Mouse (Mus musculus): Measurements from ENCODE around the gene Ap3b2. TPM values are rescaled to one million over a fixed set of nuclear protein-coding genes. Genes with fewer than 3 reads are reported as not detected.

Gene Ap3b2
- not detected for polyA plus RNA-seq (2014; fragmentation: Illumina TruSeq; extraction: RNeasy Lipid Tissue Mini Kit (QIAGEN cat#74804); ENCODE audit: low read depth, low replicate concordance)

GRCm38 (mm10) chr7:81493331-81494021, at the start of gene Ap3b2:
Gene Ap3b2 (minus strand): TSS chr7:81493925.

DNA sequence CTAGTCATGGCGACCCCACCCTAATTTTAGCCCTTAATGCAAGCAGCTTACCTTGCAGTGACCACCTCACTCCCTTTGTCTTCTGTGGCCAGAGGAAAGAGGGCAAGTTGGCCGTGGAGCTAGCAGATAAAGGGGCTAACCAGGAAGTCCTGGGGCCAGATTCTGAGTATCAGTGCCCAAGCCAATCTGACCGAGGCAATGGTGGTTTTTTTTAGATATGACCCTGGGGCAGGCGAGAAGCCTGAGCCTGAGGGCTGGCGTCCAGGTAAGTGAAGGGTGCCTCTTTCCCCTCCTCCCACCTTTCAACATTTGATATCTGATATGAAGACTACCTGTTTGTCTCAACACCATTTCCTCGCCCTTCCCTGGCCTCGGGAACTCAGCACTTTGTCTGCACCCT, 4.5 kb upstream of the Ap3b2 start, which contains the start of gene BC048679:
TSS of gene BC048679 (minus strand) at position 101 of the 400 bp plus-strand sequence.

GRCm38 (mm10) chr7:81455155-81455651, 38.5 kb downstream of the Ap3b2 start, which contains the start of gene Cpeb1:
Gene Cpeb1 (minus strand): TSS chr7:81455465.

Other genes with a start within 250 kb of the Ap3b2 start
- 353 TPM for gene Rps17, start 148.7 kb downstream of the Ap3b2 start, polyA plus RNA-seq (2014; fragmentation: Illumina TruSeq; extraction: RNeasy Lipid Tissue Mini Kit (QIAGEN cat#74804); ENCODE audit: low read depth, low replicate concordance)
- 19.3 TPM for gene Cpeb1, start 38.5 kb downstream of the Ap3b2 start, polyA plus RNA-seq (2014; fragmentation: Illumina TruSeq; extraction: RNeasy Lipid Tissue Mini Kit (QIAGEN cat#74804); ENCODE audit: low read depth, low replicate concordance)
- gene BC048679, start 4.4 kb upstream of the Ap3b2 start, polyA plus RNA-seq (2014; fragmentation: Illumina TruSeq; extraction: RNeasy Lipid Tissue Mini Kit (QIAGEN cat#74804); ENCODE audit: low read depth, low replicate concordance): not detected
- gene Fsd2, start 73.0 kb upstream of the Ap3b2 start, polyA plus RNA-seq (2014; fragmentation: Illumina TruSeq; extraction: RNeasy Lipid Tissue Mini Kit (QIAGEN cat#74804); ENCODE audit: low read depth, low replicate concordance): not detected
- 7.3 TPM for gene Whamm, start 77.3 kb upstream of the Ap3b2 start, polyA plus RNA-seq (2014; fragmentation: Illumina TruSeq; extraction: RNeasy Lipid Tissue Mini Kit (QIAGEN cat#74804); ENCODE audit: low read depth, low replicate concordance)
- gene Homer2, start 213.6 kb upstream of the Ap3b2 start, polyA plus RNA-seq (2014; fragmentation: Illumina TruSeq; extraction: RNeasy Lipid Tissue Mini Kit (QIAGEN cat#74804); ENCODE audit: low read depth, low replicate concordance): 0.36 TPM